Mouse (Mus musculus): ENCODE results near the gene Aldh9a1. TPM values are rescaled to one million over a fixed set of nuclear protein-coding genes. Genes with fewer than 3 reads are reported as not detected.

Gene Aldh9a1
- polyA plus RNA-seq, 1 experiment from 2014 or later: 80.8 TPM

DNA sequence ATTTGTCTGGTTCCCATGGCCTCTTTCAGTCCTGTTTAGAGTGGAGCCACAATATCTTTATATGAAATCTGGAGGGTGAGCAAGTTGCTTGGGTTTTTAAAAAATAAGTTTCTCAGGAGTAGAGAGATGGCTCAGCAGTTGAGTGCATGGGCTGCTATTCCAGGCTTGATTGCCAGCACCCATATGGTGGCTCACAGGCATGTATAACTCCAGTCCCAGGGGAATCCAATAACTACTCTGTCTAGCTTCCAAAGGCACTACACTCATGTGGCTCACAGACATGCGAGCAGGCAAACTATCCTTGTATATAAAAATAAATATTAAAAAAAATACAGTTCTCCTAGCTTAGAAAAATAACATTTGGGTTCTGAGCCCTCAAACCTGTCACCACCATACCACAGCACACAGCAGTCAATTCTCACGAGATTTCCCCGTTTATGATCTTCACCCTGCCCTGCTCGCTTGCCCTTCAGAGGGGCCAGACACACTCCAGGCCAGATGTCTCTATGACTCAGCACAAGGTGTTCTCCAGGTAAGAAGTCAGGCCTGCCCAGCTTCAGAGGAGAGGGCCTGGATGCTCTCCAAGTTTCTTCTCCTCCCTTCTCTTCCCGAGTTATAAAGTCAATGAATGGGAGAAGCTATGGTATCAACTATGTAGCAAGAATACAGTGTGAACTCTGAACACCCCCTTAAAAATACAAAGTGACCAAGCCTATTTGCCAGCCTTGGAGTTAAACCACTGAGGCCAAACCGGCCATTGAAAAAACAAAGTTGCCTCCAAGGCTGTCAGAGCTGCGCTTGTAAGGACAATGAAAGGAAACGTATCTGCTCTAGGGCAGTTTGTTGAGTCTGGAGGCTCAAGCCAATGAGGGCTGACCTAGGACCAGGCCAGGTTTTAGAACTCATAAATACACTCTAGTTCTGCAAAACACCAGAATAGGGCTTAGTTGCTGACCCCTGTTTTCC, 31.5 kb downstream of the Aldh9a1 start:
- no peak for TF ChIP-seq EP300 (IDR thresholded peaks at IDR 0.05; ENCODE audit: low read depth)
- TF ChIP-seq CTCF (IDR thresholded peaks at IDR 0.05; ENCODE audit: low read depth): no peak
- Histone ChIP-seq H3K4me2 (ENCODE audit: low read depth, low read length) (no peak overlapping the region), H3K36me3 (replicated peaks; ENCODE audit: insufficient read depth, low read length) (peaks cover 19% of the 10 kb centered on the region; the same call in 1 of the 2 replicates), H3K27me3 (ENCODE audit: insufficient read depth, low read length) (no peaks in the 10 kb centered on the region), H3K9me3 (ENCODE audit: low read length) (no peaks in the 10 kb centered on the region), H3K4me1 (ENCODE audit: insufficient read depth) (peaks cover 45% of the 10 kb centered on the region), H3K9ac (replicated peaks) (peak overlapping the region; percentile 31; the same call in 1 of the 2 replicates), H3K4me3 (ENCODE audit: low read depth, low read length) (no peak overlapping the region), H3K27ac (ENCODE audit: low read depth) (no peak overlapping the region)
- no peak for ATAC-seq
- DNase-seq: no peak
- WGBS (ENCODE audit: insufficient replicate concordance): 83% methylated on average over 8 of the region's 8 CpGs

DNA sequence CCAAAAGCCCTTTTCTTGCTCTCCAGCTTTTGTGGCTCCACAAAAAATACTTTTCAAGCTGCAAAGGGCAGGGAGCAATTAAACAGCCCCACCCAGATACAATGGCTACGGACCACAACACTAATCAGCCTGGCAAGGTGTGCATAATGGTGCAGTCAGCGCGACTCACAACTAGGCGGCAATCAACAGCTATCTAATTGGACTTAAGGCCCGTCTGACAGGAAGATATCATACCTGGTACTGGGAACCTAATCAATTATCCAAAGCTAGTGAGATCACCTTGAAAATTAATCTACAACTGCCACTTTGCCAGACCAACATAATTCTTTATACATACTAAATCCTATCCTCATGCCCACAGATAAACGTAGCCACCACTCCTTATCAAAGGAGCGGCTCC, 32.5 kb downstream of the Aldh9a1 start:
- no peak overlapping the region for H3K4me3 ChIP-seq (ENCODE audit: low read depth, low read length)
- DNase-seq: no peak
- no peaks in the 10 kb centered on the region for H3K9me3 ChIP-seq (ENCODE audit: low read length)
- WGBS (ENCODE audit: insufficient replicate concordance): 59% methylated on average over 7 of the region's 7 CpGs
- TF ChIP-seq CTCF (IDR thresholded peaks at IDR 0.05; ENCODE audit: low read depth) (no peak), EP300 (IDR thresholded peaks at IDR 0.05; ENCODE audit: low read depth) (peak; percentile 58; the same call in 1 of the 2 replicates)
- H3K27me3 ChIP-seq (ENCODE audit: insufficient read depth, low read length): no peaks in the 10 kb centered on the region
- no peak overlapping the region for H3K9ac ChIP-seq (replicated peaks)
- peak overlapping the region; percentile 24; the same call in 1 of the 2 replicates for H3K27ac ChIP-seq (ENCODE audit: low read depth)
- peak overlapping the region; percentile 58 for H3K4me2 ChIP-seq (ENCODE audit: low read depth, low read length)
- peaks cover 10% of the 10 kb centered on the region; the same call in 1 of the 2 replicates for H3K36me3 ChIP-seq (replicated peaks; ENCODE audit: insufficient read depth, low read length)
- ATAC-seq: no peak
- peaks cover 52% of the 10 kb centered on the region for H3K4me1 ChIP-seq (ENCODE audit: insufficient read depth)

GRCm38 (mm10) chr1:167382763-167383162, 33.0 kb downstream of the Aldh9a1 start:
- no peak overlapping the region for H3K4me3 ChIP-seq (ENCODE audit: low read depth, low read length)
- DNase-seq: no peak
- H3K4me2 ChIP-seq (ENCODE audit: low read depth, low read length): peak overlapping the region; percentile 58
- no peaks in the 10 kb centered on the region for H3K9me3 ChIP-seq (ENCODE audit: low read length)
- H3K9ac ChIP-seq (replicated peaks): no peak overlapping the region; the same call in 1 of the 2 replicates
- H3K27me3 ChIP-seq (ENCODE audit: insufficient read depth, low read length): no peaks in the 10 kb centered on the region
- peaks cover 55% of the 10 kb centered on the region for H3K4me1 ChIP-seq (ENCODE audit: insufficient read depth)
- H3K36me3 ChIP-seq (replicated peaks; ENCODE audit: insufficient read depth, low read length): peaks cover 6% of the 10 kb centered on the region; the same call in 1 of the 2 replicates
- TF ChIP-seq CTCF (IDR thresholded peaks at IDR 0.05; ENCODE audit: low read depth) (no peak), EP300 (IDR thresholded peaks at IDR 0.05; ENCODE audit: low read depth) (no peak)
- WGBS (ENCODE audit: insufficient replicate concordance): 69% methylated on average over 5 of the region's 5 CpGs
- no peak for ATAC-seq
- H3K27ac ChIP-seq (ENCODE audit: low read depth): peak overlapping the region; percentile 94

- Histone ChIP-seq H3K4me3 (ENCODE audit: low read depth, low read length) (no peak overlapping the region), H3K9me3 (ENCODE audit: low read length) (no peaks in the 10 kb centered on the region), H3K4me1 (ENCODE audit: insufficient read depth) (peaks cover 59% of the 10 kb centered on the region), H3K27me3 (ENCODE audit: insufficient read depth, low read length) (no peaks in the 10 kb centered on the region), H3K36me3 (replicated peaks; ENCODE audit: insufficient read depth, low read length) (peaks cover 6% of the 10 kb centered on the region; the same call in 1 of the 2 replicates), H3K27ac (ENCODE audit: low read depth) (peak overlapping the region; percentile 94; the same call in 1 of the 2 replicates), H3K4me2 (ENCODE audit: low read depth, low read length) (peak overlapping the region; percentile 58), H3K9ac (replicated peaks) (no peak overlapping the region; the same call in 1 of the 2 replicates)
- DNase-seq: no peak
- 82% methylated on average over 5 of the region's 5 CpGs for WGBS (ENCODE audit: insufficient replicate concordance)
- no peak for ATAC-seq
- TF ChIP-seq EP300 (IDR thresholded peaks at IDR 0.05; ENCODE audit: low read depth) (no peak), CTCF (IDR thresholded peaks at IDR 0.05; ENCODE audit: low read depth) (no peak)
These were observed 33.4 kb downstream of the Aldh9a1 start for GRCm38 (mm10) chr1:167383178-167383577.

- DNase-seq: peak; percentile 67
- TF ChIP-seq EP300 (IDR thresholded peaks at IDR 0.05; ENCODE audit: low read depth): peak; percentile 99
- TF ChIP-seq CTCF (IDR thresholded peaks at IDR 0.05; ENCODE audit: low read depth): no peak
- WGBS (ENCODE audit: insufficient replicate concordance): 39% methylated on average over 3 of the region's 3 CpGs
- Histone ChIP-seq H3K36me3 (replicated peaks; ENCODE audit: insufficient read depth, low read length) (peaks cover 6% of the 10 kb centered on the region; the same call in 1 of the 2 replicates), H3K27me3 (ENCODE audit: insufficient read depth, low read length) (no peaks in the 10 kb centered on the region), H3K4me3 (ENCODE audit: low read depth, low read length) (no peak overlapping the region), H3K4me1 (ENCODE audit: insufficient read depth) (peaks cover 63% of the 10 kb centered on the region), H3K9me3 (ENCODE audit: low read length) (no peaks in the 10 kb centered on the region), H3K9ac (replicated peaks) (peak overlapping the region; percentile 30; the same call in 1 of the 2 replicates), H3K4me2 (ENCODE audit: low read depth, low read length) (peak overlapping the region; percentile 58), H3K27ac (ENCODE audit: low read depth) (peak overlapping the region; percentile 94)
- ATAC-seq: peak; percentile 96
These were observed 34.4 kb downstream of the Aldh9a1 start for GRCm38 (mm10) chr1:167384156-167384555.

DNA sequence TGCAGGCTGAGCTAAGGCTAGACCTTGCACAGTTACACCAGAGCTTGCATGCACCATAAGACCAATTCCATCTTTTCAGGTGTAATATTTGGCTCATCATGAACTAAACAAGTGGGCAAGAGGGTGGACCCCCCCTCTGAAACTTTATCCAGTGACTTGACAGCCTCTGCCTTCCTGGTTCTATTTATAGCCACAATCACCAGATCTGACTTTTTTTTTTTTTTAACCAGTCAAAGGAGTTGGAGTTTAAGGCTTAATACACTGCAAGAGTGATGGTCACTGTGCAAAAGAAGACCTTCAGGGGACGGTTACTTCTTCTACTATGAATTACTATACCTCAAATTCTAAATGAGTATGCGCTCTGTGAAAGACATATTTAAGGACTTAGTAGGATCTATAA, 35.4 kb downstream of the Aldh9a1 start:
- H3K36me3 ChIP-seq (replicated peaks; ENCODE audit: insufficient read depth, low read length): peaks cover 6% of the 10 kb centered on the region; the same call in 1 of the 2 replicates
- DNase-seq: no peak
- 80% methylated on average over 2 of the region's 2 CpGs for WGBS (ENCODE audit: insufficient replicate concordance)
- H3K4me2 ChIP-seq (ENCODE audit: low read depth, low read length): 0 out of 2 replicates have a peak overlapping the region, but pooled peaks have one; percentile 0
- H3K9ac ChIP-seq (replicated peaks): peak overlapping the region; percentile 44; the same call in 1 of the 2 replicates
- no peak for ATAC-seq
- no peaks in the 10 kb centered on the region for H3K27me3 ChIP-seq (ENCODE audit: insufficient read depth, low read length)
- peaks cover 63% of the 10 kb centered on the region for H3K4me1 ChIP-seq (ENCODE audit: insufficient read depth)
- no peaks in the 10 kb centered on the region for H3K9me3 ChIP-seq (ENCODE audit: low read length)
- H3K27ac ChIP-seq (ENCODE audit: low read depth): peak overlapping the region; percentile 94
- no peak overlapping the region for H3K4me3 ChIP-seq (ENCODE audit: low read depth, low read length)
- no peak for TF ChIP-seq EP300 (IDR thresholded peaks at IDR 0.05; ENCODE audit: low read depth)

All from liver, postnatal 0 days (tissue).